Mouse (Mus musculus) lung, adult 2 months (tissue): ENCODE data around the gene Clybl.

Experiments
- CTCF ChIP-seq: fragments of 200-500 bp; IDR thresholded peaks from 2 replicates; pipeline ENCODE4 v1.5.1; 2011; ENCODE audit warnings: mild to moderate bottlenecking, low read length, control low read depth; ENCODE audit not compliant: insufficient read depth
- POLR2A ChIP-seq: fragments of 200-500 bp; IDR thresholded peaks from 2 replicates; pipeline ENCODE4 v1.6.1; 2011; ENCODE audit warnings: low read depth, mild to moderate bottlenecking, control low read depth, low read length, borderline replicate concordance; ENCODE audit errors: extremely low read depth

- TF ChIP-seq POLR2A = no peak
- no peak for TF ChIP-seq CTCF
Measured at GRCm38 (mm10) chr14:122176263-122176798, 5.2 kb upstream of the Clybl start.
